Comparison of ENCODE assay signal across 10 mouse cellular contexts in the genomic region with DNA sequence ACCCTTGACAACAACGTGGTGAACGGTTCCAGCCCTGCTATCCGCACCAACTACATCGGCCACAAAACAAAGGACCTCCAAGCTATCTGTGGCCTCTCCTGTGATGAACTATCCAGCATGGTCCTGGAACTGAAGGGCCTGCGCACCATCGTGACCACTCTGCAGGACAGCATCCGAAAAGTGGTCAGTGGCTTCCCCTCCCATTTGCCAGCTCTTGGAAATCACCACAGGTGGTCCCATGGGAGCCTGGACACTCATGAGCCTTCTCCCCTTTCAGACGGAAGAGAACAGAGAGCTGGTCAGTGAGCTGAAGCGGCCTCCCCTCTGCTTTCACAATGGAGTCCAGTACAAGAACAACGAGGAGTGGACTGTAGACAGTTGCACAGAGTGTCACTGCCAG. TPM values are rescaled to one million over a fixed set of nuclear protein-coding genes. Genes with fewer than 3 reads are reported as not detected.
DNase-seq lines count a peak whose midpoint lies in the region; ATAC-seq and TF ChIP-seq lines count a peak whose summit lies in the region.
"Had no signal": no experiment of that assay in that cellular context is flagged by ENCODE, and none has a peak within 500 bp of the region (broad histone marks: within the 10 kb centered on the region; RNA-seq: fewer than 3 reads in every experiment).

No protein-coding gene starts in this region.

- no peak for ATAC-seq in lung, embryonic 15.5 days (ENCODE audit: borderline replicate concordance, extremely low read depth, low FRiP score, low TSS enrichment)
- no peak for ATAC-seq in hindbrain, embryonic 12.5 days (ENCODE audit: low FRiP score)
- no peak for ATAC-seq in neural tube, embryonic 15.5 days (ENCODE audit: low FRiP score)

- peak overlapping the region; percentile 92 for H3K4me2 ChIP-seq in lung, embryonic 15.5 days
- peak overlapping the region; percentile 92 for H3K4me2 ChIP-seq in hindbrain, embryonic 12.5 days (replicated peaks)
- peak overlapping the region; percentile 97 for H3K4me2 ChIP-seq in neural tube, embryonic 15.5 days
- H3K4me2 ChIP-seq: liver, embryonic 13.5 days had no signal

- H3K4me3 ChIP-seq in heart, embryonic 10.5 days: no peak overlapping the region
- peak overlapping the region; percentile 72 for H3K4me3 ChIP-seq in lung, embryonic 15.5 days
- no peak overlapping the region for H3K4me3 ChIP-seq in lung, adult 2 months (replicated peaks; ENCODE audit: extremely low read depth, low read depth, low read length)
- H3K4me3 ChIP-seq in hindbrain, embryonic 12.5 days: peak overlapping the region; percentile 50
- no peak overlapping the region for H3K4me3 ChIP-seq in neural tube, embryonic 15.5 days (replicated peaks)
- H3K4me3 ChIP-seq: erythroblast, embryonic 14.5 days had no signal

- peak; percentile 80 for DNase-seq in heart, adult 11 months
- no peak for DNase-seq in heart, embryonic 10.5 days (ENCODE audit: low spot score)
- DNase-seq in lung, adult 2 months: no peak
- DNase-seq in thymus, postnatal 10 days (ENCODE audit: low spot score in 2 of 2): no peak
- DNase-seq in layer of hippocampus, adult 11-12 months (ENCODE audit: low spot score): no peak
- DNase-seq: liver, embryonic 13.5 days had no signal

- 74% methylated on average over 10 of the region's 10 CpGs for WGBS in heart, embryonic 10.5 days
- WGBS in lung, embryonic 15.5 days: 46% methylated on average over 10 of the region's 10 CpGs
- 79% methylated on average over 10 of the region's 10 CpGs for WGBS in lung, adult 2 months
- 60% methylated on average over 10 of the region's 10 CpGs for WGBS in hindbrain, embryonic 12.5 days
- WGBS in neural tube, embryonic 15.5 days: 70% methylated on average over 10 of the region's 10 CpGs

- peaks cover 42% of the 10 kb centered on the region for H3K36me3 ChIP-seq in heart, embryonic 10.5 days
- H3K36me3 ChIP-seq in lung, embryonic 15.5 days: peaks cover 53% of the 10 kb centered on the region
- H3K36me3 ChIP-seq in hindbrain, embryonic 12.5 days: peaks cover 11% of the 10 kb centered on the region
- peaks cover 10% of the 10 kb centered on the region; the same call in 1 of the 2 replicates for H3K36me3 ChIP-seq in neural tube, embryonic 15.5 days
- H3K36me3 ChIP-seq: liver, embryonic 13.5 days had no signal

- H3K9ac ChIP-seq in lung, embryonic 15.5 days: peak overlapping the region; percentile 76
- no peak overlapping the region for H3K9ac ChIP-seq in hindbrain, embryonic 12.5 days
- no peak overlapping the region for H3K9ac ChIP-seq in neural tube, embryonic 15.5 days (replicated peaks)
- H3K9ac ChIP-seq: liver, embryonic 13.5 days had no signal

- TF ChIP-seq CTCF in lung, adult 2 months (IDR thresholded peaks at IDR 0.05; ENCODE audit: insufficient read depth, low read length): no peak

- TF ChIP-seq POLR2A in lung, adult 2 months (IDR thresholded peaks at IDR 0.05; ENCODE audit: borderline replicate concordance, extremely low read depth, low read depth, low read length): no peak

- no peaks in the 10 kb centered on the region for H3K9me3 ChIP-seq in heart, embryonic 10.5 days
- no peaks in the 10 kb centered on the region for H3K9me3 ChIP-seq in lung, embryonic 15.5 days
- no peaks in the 10 kb centered on the region for H3K9me3 ChIP-seq in hindbrain, embryonic 12.5 days (replicated peaks)
- H3K9me3 ChIP-seq in neural tube, embryonic 15.5 days (replicated peaks): no peaks in the 10 kb centered on the region
- H3K9me3 ChIP-seq: liver, embryonic 13.5 days had no signal

- peaks cover 25% of the 10 kb centered on the region for H3K4me1 ChIP-seq in heart, embryonic 10.5 days
- peaks cover 50% of the 10 kb centered on the region for H3K4me1 ChIP-seq in lung, embryonic 15.5 days
- H3K4me1 ChIP-seq in lung, adult 2 months (ENCODE audit: control insufficient read depth, insufficient read depth, low read length): peaks cover 6% of the 10 kb centered on the region
- H3K4me1 ChIP-seq in hindbrain, embryonic 12.5 days: peaks cover 24% of the 10 kb centered on the region
- peaks cover 46% of the 10 kb centered on the region for H3K4me1 ChIP-seq in neural tube, embryonic 15.5 days
- H3K4me1 ChIP-seq: liver, embryonic 13.5 days had no signal

- H3K27me3 ChIP-seq in heart, embryonic 10.5 days (ENCODE audit: insufficient read depth, poor library complexity, severe bottlenecking): no peaks in the 10 kb centered on the region
- H3K27me3 ChIP-seq in lung, embryonic 15.5 days: no peaks in the 10 kb centered on the region
- H3K27me3 ChIP-seq in hindbrain, embryonic 12.5 days: peaks cover 22% of the 10 kb centered on the region
- peaks cover 10% of the 10 kb centered on the region for H3K27me3 ChIP-seq in neural tube, embryonic 15.5 days (replicated peaks)

- no peak overlapping the region; the same call in 1 of the 2 replicates for H3K27ac ChIP-seq in heart, embryonic 10.5 days
- peak overlapping the region; percentile 91 for H3K27ac ChIP-seq in lung, embryonic 15.5 days
- no peak overlapping the region for H3K27ac ChIP-seq in hindbrain, embryonic 12.5 days
- H3K27ac ChIP-seq in neural tube, embryonic 15.5 days (replicated peaks): no peak overlapping the region
- H3K27ac ChIP-seq: liver, embryonic 13.5 days had no signal

RNA-seq across cellular contexts. Expression of a gene that starts 3.0 kb away (rescaled TPM):
- polyA plus RNA-seq in heart, embryonic 10.5 days (2016; fragmentation: Nextera tagmentation; extraction: Ambion mirVana): 37.8 and 47.0 TPM in 2 replicates
- 184 and 185 TPM in 2 replicates for polyA plus RNA-seq in lung, embryonic 15.5 days (2015; fragmentation: Nextera tagmentation; extraction: Ambion mirVana)
- 23.3 and 27.1 TPM in 2 replicates for polyA plus RNA-seq in lung, adult 2 months (2012; rRNA removed)
- polyA plus RNA-seq in hindbrain, embryonic 12.5 days (2016; fragmentation: Nextera tagmentation; extraction: Ambion mirVana): 89.8 and 110 TPM in 2 replicates
- polyA plus RNA-seq in neural tube, embryonic 15.5 days (2015; fragmentation: Nextera tagmentation; extraction: Ambion mirVana): 8.6 and 10.6 TPM in 2 replicates

Comparison
In these comparisons a context has a peak if more than half of its experiments do, and no peak if none do; other contexts are left out.
1. H3K4me3 ChIP-seq: peak in lung, embryonic 15.5 days (single experiment) and hindbrain, embryonic 12.5 days (single experiment); none in heart, embryonic 10.5 days (single experiment), lung, adult 2 months (single experiment) and neural tube, embryonic 15.5 days (single experiment).
2. Peak in every context shown above with its lines, with median percentiles within 50 percentile points of each other: H3K4me2 ChIP-seq.